Mouse (Mus musculus) limb, embryonic 13.5 days (tissue): Measurements from ENCODE around the gene Vrk1. TPM values are rescaled to one million over a fixed set of nuclear protein-coding genes. Genes with fewer than 3 reads are reported as not detected.

ENCODE experiments used
- ATAC-seq: fragments of 200-750 bp; cut with Nextera tagmentation; 2 replicates; pipeline ENCODE4 v1.8.0; 2017; ENCODE audit warnings: low read depth, moderate number of reproducible peaks, moderate TSS enrichment; ENCODE audit not compliant: low FRiP score
- H3K27ac ChIP-seq: fragments of 300-500 bp; sonication (generic); 2 replicates; pipeline ENCODE4 v1.5.1; 2015; ENCODE audit warnings: inconsistent platforms, mild to moderate bottlenecking, moderate library complexity
- H3K27me3 ChIP-seq: fragments of 300-500 bp; sonication (generic); 2 replicates; pipeline ENCODE4 v1.6.1; 2015; ENCODE audit warnings: mild to moderate bottlenecking, inconsistent platforms
- H3K36me3 ChIP-seq: fragments of 300-500 bp; sonication (generic); 2 replicates; pipeline ENCODE4 v1.6.1; 2015; ENCODE audit warnings: inconsistent platforms, mild to moderate bottlenecking, moderate library complexity
- H3K4me1 ChIP-seq: fragments of 300-500 bp; sonication (generic); 2 replicates; pipeline ENCODE4 v1.6.1; 2015; ENCODE audit warnings: inconsistent platforms
- H3K4me2 ChIP-seq: fragments of 300-500 bp; sonication (generic); replicated peaks from 2 replicates; pipeline ENCODE4 v1.6.1; 2015; ENCODE audit warnings: inconsistent platforms, mild to moderate bottlenecking, moderate library complexity
- H3K4me3 ChIP-seq: fragments of 300-500 bp; sonication (generic); 2 replicates; pipeline ENCODE4 v1.5.1; 2015; ENCODE audit warnings: moderate library complexity, mild to moderate bottlenecking, inconsistent platforms
- H3K9ac ChIP-seq: fragments of 300-500 bp; sonication (generic); 2 replicates; pipeline ENCODE4 v1.6.1; 2015; ENCODE audit warnings: mild to moderate bottlenecking, inconsistent platforms
- H3K9me3 ChIP-seq: fragments of 300-500 bp; sonication (generic); 2 replicates; pipeline ENCODE4 v1.6.1; 2016; ENCODE audit warnings: inconsistent platforms
- WGBS: fragments of 180-500 bp; shearing (Covaris S2); methylation state at CpG from one replicate; pipeline ENCODE4 v1.1.7; 2015; 5-methylcytosine and 5-hydroxymethylcytosine counted together
- polyA plus RNA-seq: library from polyadenylated mRNA; unstranded; fragments of >200 nt; fragmentation: Nextera tagmentation; extraction: Ambion mirVana; gene quantifications from 2 replicates; pipeline ENCODE4 v1.2.1, GENCODE M21; 2015

Vrk1 gene
- polyA plus RNA-seq, 1 experiment from 2014 or later, result 65.1 TPM

GRCm38 (mm10) chr12:105974107-105974506, 35.9 kb upstream of the Vrk1 start:
- 27% methylated on average over 5 of the region's 5 CpGs for WGBS
- Histone ChIP-seq H3K9me3 (peaks cover 6% of the 10 kb centered on the region; the same call in 1 of the 2 replicates), H3K9ac (no peak overlapping the region), H3K4me2 (no peak overlapping the region), H3K36me3 (no peaks in the 10 kb centered on the region), H3K27ac (no peak overlapping the region), H3K4me3 (no peak overlapping the region), H3K27me3 (no peaks in the 10 kb centered on the region), H3K4me1 (no peaks in the 10 kb centered on the region)
- no peak for ATAC-seq

- H3K27me3 ChIP-seq, result no peaks in the 10 kb centered on the region
- peak overlapping the region; percentile 19 for H3K4me2 ChIP-seq
- ATAC-seq, result no peak
- H3K4me1 ChIP-seq, result peaks cover 4% of the 10 kb centered on the region; the same call in 1 of the 2 replicates
- H3K9ac ChIP-seq, result no peak overlapping the region
- H3K9me3 ChIP-seq, result peaks cover 5% of the 10 kb centered on the region; the same call in 1 of the 2 replicates
- H3K36me3 ChIP-seq, result no peaks in the 10 kb centered on the region
- H3K27ac ChIP-seq, result no peak overlapping the region
- H3K4me3 ChIP-seq, result no peak overlapping the region
- 26% methylated on average over 11 of the region's 16 CpGs for WGBS
Measured at GRCm38 (mm10) chr12:105981121-105981973, 28.7 kb upstream of the Vrk1 start.

- 79% methylated on average over 6 of the region's 7 CpGs for WGBS
- Histone ChIP-seq H3K27ac (no peak overlapping the region), H3K36me3 (no peaks in the 10 kb centered on the region), H3K27me3 (no peaks in the 10 kb centered on the region), H3K4me2 (no peak overlapping the region), H3K4me3 (no peak overlapping the region), H3K9ac (no peak overlapping the region), H3K9me3 (peaks cover 5% of the 10 kb centered on the region; the same call in 1 of the 2 replicates), H3K4me1 (peaks cover 4% of the 10 kb centered on the region; the same call in 1 of the 2 replicates)
- ATAC-seq, result no peak
Measured at GRCm38 (mm10) chr12:105981974-105982305, 28.1 kb upstream of the Vrk1 start.

GRCm38 (mm10) chr12:105982598-105982997, 27.4 kb upstream of the Vrk1 start:
- H3K9ac ChIP-seq, result no peak overlapping the region
- no peak for ATAC-seq
- WGBS, result 87% methylated on average over 6 of the region's 6 CpGs
- H3K36me3 ChIP-seq, result no peaks in the 10 kb centered on the region
- no peak overlapping the region for H3K27ac ChIP-seq
- no peaks in the 10 kb centered on the region for H3K27me3 ChIP-seq
- H3K4me2 ChIP-seq, result no peak overlapping the region
- H3K4me3 ChIP-seq, result no peak overlapping the region
- H3K9me3 ChIP-seq, result peaks cover 5% of the 10 kb centered on the region; the same call in 1 of the 2 replicates
- H3K4me1 ChIP-seq, result peaks cover 5% of the 10 kb centered on the region; the same call in 1 of the 2 replicates

GRCm38 (mm10) chr12:105983499-105983898, 26.5 kb upstream of the Vrk1 start:
- H3K4me3 ChIP-seq, result no peak overlapping the region
- no peaks in the 10 kb centered on the region for H3K36me3 ChIP-seq
- ATAC-seq, result no peak
- no peak overlapping the region for H3K27ac ChIP-seq
- H3K4me1 ChIP-seq, result peaks cover 11% of the 10 kb centered on the region
- 89% methylated on average over 9 of the region's 9 CpGs for WGBS
- no peak overlapping the region for H3K4me2 ChIP-seq
- H3K9ac ChIP-seq, result no peak overlapping the region
- H3K27me3 ChIP-seq, result no peaks in the 10 kb centered on the region
- peaks cover 5% of the 10 kb centered on the region; the same call in 1 of the 2 replicates for H3K9me3 ChIP-seq

GRCm38 (mm10) chr12:105988434-105988833, 21.6 kb upstream of the Vrk1 start:
- Histone ChIP-seq H3K27ac (no peak overlapping the region), H3K9me3 (peaks cover 5% of the 10 kb centered on the region; the same call in 1 of the 2 replicates), H3K36me3 (no peaks in the 10 kb centered on the region), H3K4me3 (no peak overlapping the region), H3K27me3 (no peaks in the 10 kb centered on the region), H3K4me1 (peaks cover 8% of the 10 kb centered on the region), H3K4me2 (no peak overlapping the region), H3K9ac (no peak overlapping the region)
- WGBS, result 95% methylated on average over 4 of the region's 4 CpGs
- no peak for ATAC-seq

GRCm38 (mm10) chr12:105992756-105993155, 17.3 kb upstream of the Vrk1 start:
- no peak for ATAC-seq
- Histone ChIP-seq H3K4me1 (peaks cover 5% of the 10 kb centered on the region), H3K36me3 (no peaks in the 10 kb centered on the region), H3K4me2 (no peak overlapping the region), H3K4me3 (no peak overlapping the region), H3K27me3 (0 out of 2 replicates have a peak, but pooled peaks cover 3% of the 10 kb centered on the region), H3K27ac (no peak overlapping the region), H3K9ac (no peak overlapping the region), H3K9me3 (no peaks in the 10 kb centered on the region)
- WGBS, result 81% methylated on average over 5 of the region's 5 CpGs

- no peaks in the 10 kb centered on the region for H3K4me1 ChIP-seq
- H3K9me3 ChIP-seq, result no peaks in the 10 kb centered on the region
- H3K36me3 ChIP-seq, result no peaks in the 10 kb centered on the region
- 0 out of 2 replicates have a peak, but pooled peaks cover 3% of the 10 kb centered on the region for H3K27me3 ChIP-seq
- H3K4me2 ChIP-seq, result no peak overlapping the region
- 61% methylated on average over 7 of the region's 7 CpGs for WGBS
- no peak overlapping the region for H3K27ac ChIP-seq
- H3K4me3 ChIP-seq, result no peak overlapping the region
- no peak overlapping the region for H3K9ac ChIP-seq
- ATAC-seq, result no peak
Measured at GRCm38 (mm10) chr12:105993356-105993755, 16.7 kb upstream of the Vrk1 start.

GRCm38 (mm10) chr12:105995940-105996339, 14.1 kb upstream of the Vrk1 start:
- no peak overlapping the region for H3K4me2 ChIP-seq
- H3K27me3 ChIP-seq, result 0 out of 2 replicates have a peak, but pooled peaks cover 3% of the 10 kb centered on the region
- H3K9me3 ChIP-seq, result no peaks in the 10 kb centered on the region
- no peak for ATAC-seq
- no peak overlapping the region for H3K4me3 ChIP-seq
- WGBS, result 56% methylated on average over 4 of the region's 4 CpGs
- H3K27ac ChIP-seq, result no peak overlapping the region
- H3K4me1 ChIP-seq, result no peaks in the 10 kb centered on the region
- H3K36me3 ChIP-seq, result no peaks in the 10 kb centered on the region
- H3K9ac ChIP-seq, result no peak overlapping the region

GRCm38 (mm10) chr12:105997028-105997786, 12.8 kb upstream of the Vrk1 start:
- Histone ChIP-seq H3K27ac (no peak overlapping the region), H3K9ac (no peak overlapping the region), H3K36me3 (no peaks in the 10 kb centered on the region), H3K4me1 (peaks cover 7% of the 10 kb centered on the region; the same call in 1 of the 2 replicates), H3K4me3 (no peak overlapping the region), H3K4me2 (no peak overlapping the region), H3K27me3 (0 out of 2 replicates have a peak, but pooled peaks cover 3% of the 10 kb centered on the region), H3K9me3 (no peaks in the 10 kb centered on the region)
- 88% methylated on average over 19 of the region's 19 CpGs for WGBS
- no peak for ATAC-seq

GRCm38 (mm10) chr12:106001775-106002174, 8.3 kb upstream of the Vrk1 start:
- H3K9ac ChIP-seq, result no peak overlapping the region
- H3K9me3 ChIP-seq, result 0 out of 2 replicates have a peak, but pooled peaks cover 3% of the 10 kb centered on the region
- 53% methylated on average over 8 of the region's 8 CpGs for WGBS
- no peak for ATAC-seq
- no peaks in the 10 kb centered on the region for H3K36me3 ChIP-seq
- no peaks in the 10 kb centered on the region for H3K27me3 ChIP-seq
- peaks cover 7% of the 10 kb centered on the region; the same call in 1 of the 2 replicates for H3K4me1 ChIP-seq
- H3K27ac ChIP-seq, result no peak overlapping the region; the same call in 1 of the 2 replicates
- H3K4me2 ChIP-seq, result no peak overlapping the region
- H3K4me3 ChIP-seq, result no peak overlapping the region

- 77% methylated on average over 6 of the region's 6 CpGs for WGBS
- H3K9me3 ChIP-seq, result 0 out of 2 replicates have a peak, but pooled peaks cover 3% of the 10 kb centered on the region
- no peaks in the 10 kb centered on the region for H3K36me3 ChIP-seq
- H3K27ac ChIP-seq, result no peak overlapping the region
- H3K4me2 ChIP-seq, result no peak overlapping the region
- H3K9ac ChIP-seq, result no peak overlapping the region
- no peak for ATAC-seq
- no peaks in the 10 kb centered on the region for H3K27me3 ChIP-seq
- H3K4me3 ChIP-seq, result no peak overlapping the region
- H3K4me1 ChIP-seq, result peaks cover 7% of the 10 kb centered on the region; the same call in 1 of the 2 replicates
Measured at GRCm38 (mm10) chr12:106004719-106005118, 5.3 kb upstream of the Vrk1 start.
